Mouse (Mus musculus): ENCODE measurements around the gene Fam133b.
"Not testable (repeated sequence)": the region's sequence is repeated elsewhere in the genome, so short reads cannot be mapped to it uniquely, and the experiment has no call there.

The Fam133b gene

DNA sequence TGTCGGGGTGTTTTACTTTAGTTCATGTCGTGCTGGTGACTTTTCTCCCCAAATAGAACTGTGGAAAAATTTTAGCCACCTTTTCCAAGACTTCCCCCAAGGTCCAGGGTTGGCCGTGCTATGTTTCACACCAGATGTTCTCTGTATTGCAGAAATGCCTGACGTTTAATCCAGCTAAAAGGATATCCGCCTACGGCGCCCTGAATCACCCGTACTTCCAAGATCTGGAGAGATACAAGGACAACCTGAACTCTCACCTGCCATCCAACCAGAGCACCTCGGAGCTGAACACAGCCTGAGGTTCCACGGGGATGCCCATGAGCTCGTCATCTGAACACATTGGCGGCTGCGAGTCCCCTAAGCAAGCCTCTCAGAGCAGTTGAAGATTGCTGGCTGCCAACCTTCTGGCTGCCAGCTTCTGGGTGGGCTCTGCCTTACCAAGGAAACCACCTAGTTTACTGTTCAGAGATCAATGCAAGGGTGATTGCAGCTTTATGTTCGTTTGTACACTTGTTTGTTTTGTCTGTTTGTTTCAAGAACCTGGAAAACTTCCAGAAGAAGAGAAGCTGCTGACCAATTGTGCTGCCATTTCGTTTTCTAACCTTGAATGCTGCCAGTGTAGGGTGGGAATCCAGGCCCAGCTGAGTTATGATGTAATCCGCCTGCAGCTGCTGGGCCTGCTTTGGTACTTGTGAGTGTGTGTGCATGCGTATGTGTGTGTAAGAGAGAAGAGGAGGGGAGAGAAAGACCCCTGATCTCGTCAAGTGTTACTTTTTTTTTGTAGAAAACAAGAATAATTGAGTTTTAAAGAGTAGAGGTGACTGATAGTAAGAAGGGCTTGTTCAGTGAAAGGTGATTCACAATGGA lies 22.9 kb upstream of the Fam133b start:
- no peak for DNase-seq

DNA sequence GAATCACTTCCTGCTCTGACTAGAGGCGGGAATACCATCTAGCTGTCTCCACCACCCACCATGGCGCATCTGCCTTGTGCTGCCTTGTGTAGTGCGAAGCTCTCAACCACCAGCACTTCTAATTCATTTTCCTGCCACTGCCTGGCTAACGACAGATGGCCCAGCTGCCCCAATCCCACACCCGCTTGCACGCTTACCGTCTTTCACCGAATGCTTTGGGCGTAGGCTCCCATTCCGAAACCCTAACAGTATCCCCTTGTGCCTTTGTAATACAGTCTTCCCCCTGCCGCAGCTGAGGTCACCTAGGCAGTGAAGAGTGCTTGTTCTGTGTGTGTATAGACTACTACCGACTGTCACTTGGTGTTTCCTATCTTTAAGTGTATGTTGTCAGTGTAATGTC lies 21.9 kb upstream of the Fam133b start:
- DNase-seq, result no peak

DNA sequence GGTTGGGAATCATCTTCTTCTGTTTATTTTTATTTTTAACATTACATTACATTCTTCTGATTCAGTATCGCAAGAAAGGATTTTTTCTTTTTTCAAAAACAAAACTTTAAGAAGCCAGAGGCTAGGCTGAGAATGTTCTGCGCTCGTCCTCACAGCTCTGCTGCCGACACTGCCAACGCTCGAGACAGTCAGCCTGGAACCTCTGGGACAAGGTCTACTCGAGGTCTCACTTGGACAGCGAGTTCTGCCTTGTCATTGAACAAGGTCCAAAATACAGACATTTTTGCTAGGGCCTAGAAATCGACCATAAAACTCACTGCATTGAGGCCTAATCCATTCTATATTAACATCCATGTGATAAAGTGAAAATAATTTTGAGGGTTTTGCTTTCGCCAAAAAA lies 20.8 kb upstream of the Fam133b start:
- DNase-seq, result no peak

DNA sequence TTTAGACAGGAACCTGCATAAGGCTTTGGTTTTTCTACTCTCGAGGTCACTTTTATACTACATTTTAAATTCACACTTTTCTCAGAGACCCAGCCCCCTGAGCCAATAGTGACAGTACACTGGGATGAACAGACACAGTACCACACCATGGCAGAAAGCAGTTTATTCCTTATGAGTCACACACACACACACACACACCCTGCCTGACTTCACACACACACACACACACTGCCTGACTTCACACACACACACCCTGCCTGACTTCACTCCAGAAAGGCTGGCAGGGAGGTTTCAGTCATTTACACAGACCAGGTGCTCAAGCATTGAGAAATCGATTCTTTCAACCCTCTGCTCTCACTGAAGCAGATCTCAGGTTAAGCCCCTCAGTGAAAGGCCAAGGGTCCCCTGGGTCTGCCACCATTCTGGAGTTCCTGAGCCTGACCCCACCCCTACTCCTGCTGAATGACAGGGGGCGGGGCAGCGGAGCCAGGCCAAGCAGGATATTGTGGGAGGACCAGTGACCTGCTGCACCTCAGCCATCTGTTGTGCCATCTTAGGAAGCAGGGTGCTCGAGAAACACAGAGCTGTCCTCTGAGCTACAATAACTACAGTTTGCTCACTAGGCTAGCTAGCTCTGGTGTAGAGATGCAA lies 16.5 kb upstream of the Fam133b start:
- DNase-seq, result no peak

DNA sequence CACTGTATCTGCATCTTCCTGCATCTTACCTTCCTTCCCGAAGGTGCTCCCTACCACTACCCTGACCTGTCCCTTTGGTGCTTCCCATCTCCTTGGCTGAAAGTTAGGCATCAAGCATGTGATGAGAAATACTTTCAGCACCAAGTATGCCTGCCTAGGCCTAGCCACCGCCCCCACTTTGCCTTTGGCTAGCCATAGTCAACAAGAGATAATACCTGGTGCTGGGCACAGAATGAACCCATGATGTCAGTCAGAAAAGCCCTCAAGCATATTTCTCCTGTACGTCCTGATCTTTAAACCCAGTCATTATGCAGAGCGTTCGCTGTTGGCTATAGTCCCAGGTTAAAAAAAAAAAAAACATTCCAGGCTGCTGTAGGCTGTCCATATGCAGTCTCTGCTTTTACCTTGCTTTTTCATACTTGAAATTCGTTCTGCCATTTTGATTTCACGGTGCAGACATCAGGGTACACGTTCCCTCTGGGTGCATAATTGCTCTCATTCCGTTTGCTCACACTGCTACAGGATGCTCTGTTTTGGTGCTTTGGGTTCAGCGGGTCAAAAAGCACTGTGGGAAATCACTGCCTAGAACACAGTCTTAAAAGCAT lies 13.9 kb upstream of the Fam133b start:
- DNase-seq, result no peak

DNA sequence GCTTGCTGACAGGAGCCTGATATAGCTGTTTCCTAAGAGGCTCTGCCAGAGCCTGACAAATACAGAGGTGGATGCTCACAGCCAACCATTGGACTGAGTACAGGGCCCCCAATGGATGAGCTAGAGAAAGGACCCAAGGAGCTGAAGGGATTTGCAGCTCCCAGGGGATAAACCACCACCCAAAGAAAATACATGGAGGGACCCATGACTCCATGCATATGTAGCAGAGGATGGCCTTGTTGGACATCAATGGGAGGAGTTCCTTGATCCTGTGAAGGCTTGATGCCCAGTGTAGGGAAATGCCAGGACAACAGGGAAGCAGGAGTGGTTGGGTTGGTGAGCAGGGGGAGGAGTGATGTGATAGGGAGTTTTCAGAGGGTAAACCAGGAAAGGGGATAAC lies 11.6 kb upstream of the Fam133b start:
- DNase-seq, result not testable (repeated sequence)

DNA sequence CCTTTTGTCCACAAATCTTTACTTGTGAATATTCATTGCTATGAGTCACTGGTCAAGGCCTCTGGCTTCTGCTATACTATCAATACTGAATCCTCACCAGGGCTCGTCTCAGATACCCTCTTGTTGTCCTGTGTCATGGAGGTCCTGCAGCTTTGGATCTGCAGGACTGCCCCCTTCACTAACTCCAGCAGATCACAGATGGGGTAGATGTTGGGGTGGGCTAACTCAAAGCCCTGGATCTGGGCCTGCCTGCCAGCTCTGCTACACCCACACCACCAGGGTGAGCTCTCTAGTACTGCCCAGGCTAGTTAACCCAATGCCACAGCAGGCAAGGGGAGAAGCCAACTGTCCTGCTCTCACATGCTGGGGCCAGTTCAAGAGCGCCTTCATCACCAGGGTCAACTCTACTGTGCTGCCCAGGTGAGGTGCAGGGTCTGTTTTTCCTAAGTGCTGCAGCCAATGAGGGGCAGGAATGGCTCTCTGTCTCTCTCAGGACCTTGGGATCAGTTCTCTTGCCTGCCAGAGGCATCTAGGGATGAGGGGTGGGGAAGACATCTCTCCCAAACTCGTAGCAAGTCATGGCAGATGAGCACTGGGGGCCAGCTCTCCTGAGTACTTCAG lies 6.9 kb upstream of the Fam133b start:
- no peak for DNase-seq

DNA sequence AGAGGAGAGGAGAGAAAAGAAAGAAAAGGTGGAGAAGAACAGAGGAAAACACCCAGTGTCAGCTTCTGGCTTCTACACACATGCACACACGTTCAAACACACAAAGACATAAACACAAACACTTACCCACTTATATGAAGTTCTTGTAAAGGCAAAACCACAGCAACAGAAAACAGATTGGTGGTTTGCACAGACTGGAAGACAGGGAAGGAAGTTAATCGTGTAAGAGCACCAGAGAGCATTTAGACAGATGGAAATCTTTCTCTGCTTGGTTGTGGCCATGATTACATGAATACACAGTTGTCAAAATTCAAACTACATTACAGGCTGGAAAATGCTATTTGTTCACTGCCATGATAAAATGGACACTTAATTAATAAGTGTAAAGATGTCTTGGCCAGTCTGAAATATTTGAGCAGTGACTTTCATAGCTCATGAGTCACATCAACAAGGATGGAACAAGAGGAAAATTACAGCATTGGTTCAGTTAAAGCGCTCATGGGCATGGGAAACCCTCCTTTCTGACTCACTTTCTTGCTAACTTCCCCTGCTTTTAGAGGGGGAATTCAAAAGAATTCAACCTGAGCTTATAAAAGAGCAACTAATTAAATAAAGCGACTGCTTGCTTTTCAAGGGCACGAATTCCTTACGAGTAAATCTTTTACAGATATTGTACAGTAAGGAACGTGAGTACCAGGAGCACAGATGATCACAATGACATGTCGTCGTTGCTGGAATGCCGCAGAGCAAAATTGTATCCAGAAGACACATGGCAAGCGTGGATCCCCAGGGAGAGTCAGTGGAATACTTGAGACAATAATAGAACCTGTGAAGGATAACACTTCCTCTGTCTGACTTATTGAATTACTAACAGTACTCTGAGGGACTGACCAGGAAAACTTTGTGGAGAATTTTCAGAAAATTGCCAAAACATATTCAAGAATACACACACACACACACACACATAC lies 4.8 kb upstream of the Fam133b start:
- DNase-seq, result no peak

DNA sequence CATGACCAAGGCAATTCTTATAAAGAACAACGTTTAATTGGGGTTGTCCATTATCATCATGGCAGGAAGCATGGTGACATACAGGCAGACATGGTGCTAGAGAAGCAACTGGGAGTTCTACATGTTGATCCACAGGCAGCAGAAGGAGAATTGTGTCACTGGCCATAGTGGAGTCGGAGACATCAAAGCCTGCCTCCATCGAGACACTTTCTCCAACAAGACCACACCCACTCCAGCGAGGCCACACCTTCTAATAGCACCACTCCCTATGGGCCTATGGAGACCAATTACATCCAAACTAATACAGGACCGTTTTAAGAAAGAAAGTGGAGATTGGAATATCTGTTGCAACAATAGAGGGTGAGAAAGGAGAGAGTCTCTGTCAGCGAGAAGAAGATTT lies 1.8 kb upstream of the Fam133b start:
- DNase-seq, result no peak

DNA sequence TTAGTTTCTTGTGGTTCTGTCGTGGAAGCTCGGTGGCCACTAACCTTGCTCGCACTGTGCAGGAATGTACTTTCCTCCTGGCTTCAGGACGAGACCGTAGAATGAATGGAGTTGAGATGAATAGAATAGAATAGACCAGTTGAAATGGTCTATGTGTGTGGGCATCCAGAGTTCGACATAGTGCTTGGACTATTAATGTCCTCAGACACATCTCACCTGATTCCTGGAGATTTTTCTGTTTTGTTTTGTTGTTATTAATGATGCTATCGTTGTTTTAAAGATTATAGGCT lies 792 bp downstream of the Fam133b start:
- no peak for DNase-seq

DNA sequence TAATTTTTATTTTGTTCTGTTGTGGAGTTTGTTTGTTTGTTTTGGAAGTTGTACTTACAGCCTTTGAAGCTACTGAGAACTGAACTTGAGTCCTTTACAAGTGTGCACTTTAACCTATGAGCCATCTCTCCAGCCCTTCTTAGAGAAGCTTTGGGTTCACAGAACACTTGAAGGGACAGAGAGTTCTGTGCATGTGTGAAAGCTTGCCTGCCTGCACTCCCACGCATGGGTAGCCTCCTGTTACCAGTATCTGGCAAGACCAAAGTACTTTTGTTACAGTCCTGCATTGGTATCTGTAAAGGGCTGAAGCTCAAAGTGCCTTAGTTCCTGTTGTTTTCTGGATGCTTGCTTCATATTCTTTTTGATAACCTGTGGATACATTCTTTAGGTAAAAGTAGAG lies 2.6 kb downstream of the Fam133b start:
- DNase-seq, result no peak

DNA sequence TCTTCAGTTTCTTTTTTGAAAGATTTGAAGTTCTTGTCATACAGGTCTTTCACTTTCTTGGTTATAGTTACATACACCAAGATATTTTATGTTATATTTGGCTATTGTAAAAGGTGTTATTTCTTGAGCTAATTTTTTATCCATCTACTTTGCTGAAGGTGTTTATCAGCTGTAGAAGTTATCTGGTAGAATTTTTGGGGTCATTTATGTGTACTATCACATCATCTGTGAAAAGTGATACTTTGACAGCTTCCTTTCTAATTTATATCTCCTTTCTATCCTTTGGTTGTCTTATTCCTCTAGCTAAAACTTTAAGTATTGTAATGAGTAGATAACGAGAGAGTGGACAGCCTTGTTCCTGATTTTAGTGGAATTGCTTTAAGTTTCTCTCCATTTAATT lies 7.8 kb downstream of the Fam133b start:
- DNase-seq, result no peak

DNA sequence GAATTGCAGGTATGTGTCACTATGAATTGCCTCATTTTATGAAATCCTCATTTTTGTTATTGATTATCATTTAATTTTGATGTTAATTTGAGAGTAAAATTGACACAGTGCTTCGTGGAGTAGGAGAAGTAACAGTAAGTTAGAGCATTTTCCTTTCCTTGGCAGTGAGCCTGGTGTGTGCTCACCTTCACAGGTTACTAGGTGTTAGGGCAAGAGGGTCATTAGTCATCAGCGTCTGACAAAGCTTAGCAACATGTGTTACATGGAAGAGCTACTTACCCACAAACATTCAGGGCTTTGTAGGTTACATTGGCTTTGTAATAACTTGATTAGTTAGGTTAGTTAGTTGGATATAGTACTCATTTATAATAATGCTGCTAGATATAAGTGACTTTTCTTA lies 10.6 kb downstream of the Fam133b start:
- DNase-seq, result no peak

DNA sequence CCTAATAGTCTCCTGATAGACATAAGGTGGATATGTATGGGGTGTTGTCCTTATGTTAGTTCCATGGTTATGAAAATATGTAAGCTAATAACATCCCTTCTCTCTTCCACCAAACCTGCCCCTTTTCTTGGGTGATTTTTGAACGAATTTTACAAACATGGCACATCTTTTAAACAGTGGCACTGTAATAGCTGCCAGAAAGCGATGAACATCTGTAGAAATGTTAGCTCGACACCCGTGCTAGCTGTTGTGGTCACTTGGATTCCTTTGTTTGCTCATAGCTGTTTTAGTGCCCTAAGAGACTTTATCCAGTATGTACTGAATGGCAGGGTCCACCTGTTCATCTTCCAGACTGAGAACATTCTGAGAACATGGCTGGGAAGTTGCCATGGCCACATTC lies 27.6 kb downstream of the Fam133b start, which contains the start of gene 1700109H08Rik:
TSS of gene 1700109H08Rik (plus strand) at position 301 of the 400 bp plus-strand sequence.
- no peak for DNase-seq

DNA sequence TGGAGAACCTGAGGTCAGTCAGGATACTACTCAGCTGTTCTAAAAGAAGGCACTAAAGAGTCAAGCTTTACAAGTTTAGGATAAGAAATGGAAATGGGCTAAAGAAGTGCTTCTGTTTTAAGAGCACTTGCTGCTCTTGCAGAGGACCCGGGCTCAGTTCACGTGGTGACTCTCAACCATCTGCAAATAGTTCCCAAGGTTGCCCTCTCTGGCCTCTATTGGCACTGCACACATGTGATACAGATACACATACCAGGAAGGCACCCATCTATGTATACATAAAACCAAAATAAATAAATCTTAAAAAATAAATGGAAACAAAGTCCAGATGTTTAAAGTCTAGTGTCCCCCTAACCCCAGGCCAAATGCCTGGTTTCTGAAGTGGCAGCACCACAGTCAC lies 31.2 kb downstream of the Fam133b start:
- DNase-seq, result no peak

DNA sequence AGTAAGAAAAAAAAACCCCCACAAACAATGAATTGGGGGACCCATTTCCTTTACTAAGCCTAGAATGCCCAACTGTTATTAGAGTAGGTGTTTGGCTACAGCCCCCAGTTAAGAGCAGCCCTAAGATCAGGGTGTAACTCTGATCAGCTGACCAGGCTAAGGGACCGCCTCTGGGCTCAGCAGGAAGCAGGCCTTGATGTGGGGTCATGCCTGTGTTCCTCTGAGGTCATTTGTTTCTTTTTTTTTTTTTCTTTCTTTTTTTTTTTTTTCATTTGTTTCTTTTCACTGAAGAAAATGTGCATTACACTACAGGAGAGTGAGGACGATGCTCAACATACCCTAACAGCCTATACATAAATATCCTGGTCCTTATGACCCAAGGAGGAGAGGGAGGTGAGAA lies 34.3 kb downstream of the Fam133b start:
- DNase-seq, result no peak

DNA sequence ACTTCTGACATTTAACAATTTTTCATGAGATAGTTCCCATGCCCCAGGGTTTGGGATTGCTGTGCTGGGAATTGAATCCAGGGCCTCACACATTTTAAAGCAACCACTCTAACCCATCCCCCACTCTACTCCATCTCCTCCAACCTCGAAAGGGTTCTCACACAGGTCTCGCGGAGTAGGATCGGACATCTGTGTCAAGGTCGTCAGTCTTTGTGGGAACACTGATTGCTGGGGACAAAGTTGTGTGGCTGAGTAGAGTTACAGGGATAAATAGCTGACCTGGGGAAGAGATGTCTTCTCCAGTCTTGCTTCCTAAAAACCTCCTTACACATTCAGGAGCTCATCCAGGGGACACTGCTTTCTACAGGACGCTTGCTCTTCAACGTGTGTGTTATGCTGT lies 35.4 kb downstream of the Fam133b start:
- no peak for DNase-seq

DNA sequence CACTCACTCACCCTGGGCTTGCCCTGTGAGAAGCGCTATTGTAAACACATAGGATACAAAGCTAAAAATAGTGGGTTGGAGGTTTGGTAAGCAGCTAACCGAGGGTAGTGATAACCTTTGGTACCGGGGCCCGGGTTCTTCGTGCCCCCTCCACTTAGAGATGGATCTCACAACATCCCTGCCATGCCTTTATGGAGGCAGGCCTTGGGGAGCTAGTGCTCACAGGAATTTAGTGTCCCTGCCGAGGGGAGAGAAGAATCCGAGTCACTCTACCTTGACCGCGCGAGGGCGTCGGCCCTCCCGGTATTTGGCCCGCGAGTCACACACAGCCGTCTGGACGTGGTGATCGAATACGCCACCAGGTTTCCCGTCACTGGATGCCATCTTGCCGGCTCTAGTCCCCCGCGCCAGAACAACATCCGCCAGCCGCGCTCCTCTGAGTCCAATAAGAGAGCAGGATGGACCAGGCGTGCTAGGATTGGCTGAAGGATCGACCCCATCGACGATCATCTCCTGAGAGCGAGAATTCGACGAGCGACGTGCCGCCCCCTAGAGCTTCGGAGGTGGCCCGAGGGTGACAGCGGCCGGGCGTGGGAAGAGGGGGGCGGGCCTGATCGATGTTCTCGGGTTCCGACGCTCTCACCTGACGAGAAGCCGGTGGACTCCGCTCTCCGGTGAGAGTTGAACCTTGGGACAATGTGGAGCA lies 52.2 kb downstream of the Fam133b start, which contains the start of gene Pex1:
TSS of gene Pex1 (plus strand) at position 374 of the 706 bp plus-strand sequence.
- DNase-seq, result peak; percentile 97

DNA sequence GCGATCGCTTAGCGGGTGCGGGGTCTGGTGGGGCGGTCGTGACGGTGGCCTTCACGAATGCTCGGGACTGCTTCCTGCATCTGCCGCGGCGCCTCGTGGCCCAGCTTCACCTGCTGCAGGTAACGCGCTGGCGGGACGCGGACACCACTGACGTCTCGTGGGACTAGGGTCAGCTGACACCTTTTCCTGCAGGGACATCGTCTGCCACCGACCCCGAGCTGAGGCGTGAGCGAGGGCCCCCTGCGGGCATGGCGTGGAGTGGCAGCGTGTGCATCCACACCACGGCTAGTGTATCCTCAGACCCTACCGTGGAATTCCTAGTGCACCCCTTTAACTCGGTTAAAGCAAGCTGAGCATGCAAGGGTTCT lies 52.8 kb downstream of the Fam133b start, which contains the start of gene Rbm48:
TSS of gene Rbm48 (minus strand) at position 187 of the 368 bp plus-strand sequence.
- DNase-seq, result peak; percentile 87 to 89

DNA sequence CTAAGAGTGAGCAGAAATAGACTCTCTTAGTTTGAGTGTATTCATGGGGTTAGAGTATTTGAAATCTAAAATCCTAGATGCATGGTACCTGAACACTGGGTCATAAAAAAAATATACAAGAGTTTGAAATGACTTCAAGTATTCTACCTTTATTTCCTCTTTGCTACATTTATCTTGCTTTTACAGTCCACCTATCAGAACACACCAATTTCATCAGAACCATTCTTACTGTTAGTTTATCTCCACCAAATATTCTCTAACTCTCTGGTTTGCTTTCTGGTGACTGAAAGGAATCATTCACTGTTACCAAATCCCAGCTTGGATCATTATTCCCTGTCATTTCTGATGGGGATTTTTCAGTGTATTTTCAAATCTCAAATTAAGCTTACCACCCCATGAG lies 53.5 kb downstream of the Fam133b start:
- DNase-seq, result no peak

DNA sequence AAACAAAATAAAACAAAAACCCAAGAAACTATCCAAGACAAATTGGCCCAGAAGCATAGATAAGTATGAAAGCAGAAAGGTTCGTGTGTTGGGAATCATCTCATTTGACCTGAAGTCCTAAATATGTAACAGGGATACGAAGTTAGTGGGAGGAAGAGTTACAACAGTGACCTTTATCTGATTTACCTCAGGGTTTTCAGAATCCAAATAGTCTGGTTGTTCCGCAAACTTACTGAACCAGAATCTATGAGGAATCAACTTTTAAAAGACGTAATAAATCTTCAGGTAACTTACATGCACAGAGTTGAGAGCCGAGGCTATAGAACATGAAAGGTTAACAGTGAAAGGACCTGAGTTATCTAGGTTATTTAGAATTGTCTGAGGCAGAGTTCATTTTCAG lies 55.1 kb downstream of the Fam133b start:
- no peak for DNase-seq

DNA sequence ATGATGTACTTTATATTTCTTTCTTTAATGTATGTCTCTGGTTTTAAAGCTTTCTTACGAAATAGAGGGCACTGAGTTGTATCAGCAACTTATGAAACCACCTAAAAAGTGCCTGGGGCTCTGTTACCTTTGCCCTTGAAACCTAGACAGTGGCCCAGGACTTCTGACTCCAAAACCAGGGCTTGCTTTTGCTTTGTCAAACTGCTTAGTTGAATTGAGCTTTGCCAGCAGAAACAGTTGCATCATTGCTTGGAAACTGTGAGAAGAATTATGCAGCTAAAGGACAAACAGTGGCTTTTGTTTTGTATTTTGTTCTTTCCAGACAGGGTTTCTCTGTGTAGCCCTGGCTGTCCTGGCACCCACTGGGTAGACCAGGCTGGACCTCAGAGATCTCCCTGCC lies 56.7 kb downstream of the Fam133b start:
- DNase-seq, result no peak

Data from lung, postnatal 4 days (tissue).